Mouse (Mus musculus) c-Kit-negative CD71-positive TER-119-positive erythroid progenitor cells, embryonic 14.5 days (primary cell): Measurements from ENCODE around the gene Akap12.

Experiments used
- DNase-seq: peaks from one replicate; pipeline ENCODE4 v3.0.0-alpha.2; 2013; ENCODE audit warnings: low read depth, low spot score

The Akap12 gene

GRCm38 (mm10) chr10:4356640-4357039 lies 90.5 kb downstream of the Akap12 start:
- DNase-seq = no peak

GRCm38 (mm10) chr10:4357435-4357834 lies 91.3 kb downstream of the Akap12 start:
- DNase-seq = no peak

GRCm38 (mm10) chr10:4364618-4365017 lies 98.4 kb downstream of the Akap12 start:
- DNase-seq = no peak

GRCm38 (mm10) chr10:4370105-4370504 lies 103.9 kb downstream of the Akap12 start:
- DNase-seq = no peak

- no peak for DNase-seq
Measured at GRCm38 (mm10) chr10:4372011-4372410, 105.8 kb downstream of the Akap12 start.

GRCm38 (mm10) chr10:4373558-4373957 lies 107.4 kb downstream of the Akap12 start:
- no peak for DNase-seq

GRCm38 (mm10) chr10:4374239-4374638 lies 108.1 kb downstream of the Akap12 start:
- DNase-seq = no peak

- DNase-seq = no peak
Measured at GRCm38 (mm10) chr10:4374734-4375133, 108.6 kb downstream of the Akap12 start.

GRCm38 (mm10) chr10:4375267-4375666 lies 109.1 kb downstream of the Akap12 start:
- DNase-seq = no peak

GRCm38 (mm10) chr10:4376461-4376860 lies 110.3 kb downstream of the Akap12 start:
- DNase-seq = no peak

GRCm38 (mm10) chr10:4376931-4377330 lies 110.8 kb downstream of the Akap12 start:
- no peak for DNase-seq

- DNase-seq = no peak
Measured at GRCm38 (mm10) chr10:4380748-4381147, 114.6 kb downstream of the Akap12 start.

- DNase-seq = no peak
Measured at GRCm38 (mm10) chr10:4384244-4384643, 118.1 kb downstream of the Akap12 start.

- DNase-seq = peak; percentile 90
Measured at GRCm38 (mm10) chr10:4386609-4387591, 120.7 kb downstream of the Akap12 start.

- DNase-seq = peak; percentile 44
Measured at GRCm38 (mm10) chr10:4387701-4388383, 121.7 kb downstream of the Akap12 start, which contains the start of gene Zbtb2. Gene Zbtb2, minus strand, starts transcription at chr10:4388108.

GRCm38 (mm10) chr10:4388384-4388745 lies 122.2 kb downstream of the Akap12 start:
- no peak for DNase-seq

GRCm38 (mm10) chr10:4389036-4389435 lies 122.9 kb downstream of the Akap12 start:
- no peak for DNase-seq

GRCm38 (mm10) chr10:4389461-4390112 lies 123.4 kb downstream of the Akap12 start:
- no peak for DNase-seq

- DNase-seq = no peak
Measured at GRCm38 (mm10) chr10:4390550-4390949, 124.4 kb downstream of the Akap12 start.

GRCm38 (mm10) chr10:4391076-4391475 lies 124.9 kb downstream of the Akap12 start:
- DNase-seq = no peak

GRCm38 (mm10) chr10:4391851-4392250 lies 125.7 kb downstream of the Akap12 start:
- no peak for DNase-seq

GRCm38 (mm10) chr10:4395321-4395720 lies 129.1 kb downstream of the Akap12 start:
- no peak for DNase-seq
